Mouse (Mus musculus): ENCODE measurements around the gene Apba2. TPM values are rescaled to one million over a fixed set of nuclear protein-coding genes. Genes with fewer than 3 reads are reported as not detected.

The Apba2 gene
- 0.48 TPM in 2 replicates for polyA plus RNA-seq (2012; rRNA removed)

GRCm38 (mm10) chr7:64501536-64502270 lies at the start of gene Apba2:
Apba2 (plus strand) TSS chr7:64501706.
- no peaks in the 10 kb centered on the region for H3K4me1 ChIP-seq (ENCODE audit: control insufficient read depth, insufficient read depth, low read length)
- no peak for TF ChIP-seq POLR2A (IDR thresholded peaks at IDR 0.05; ENCODE audit: low read depth, low read length)
- peak; percentile 43 for TF ChIP-seq CTCF (conservative IDR thresholded peaks at IDR 0.05; ENCODE audit: insufficient read depth, insufficient read length, low read depth, low read length)
- DNase-seq, result no peak
- 2% methylated on average over 96 of the region's 96 CpGs for WGBS
- no peak within 1 kb of the TSS for H3K27ac ChIP-seq (ENCODE audit: insufficient read depth, low read depth, low read length)
- no peak within 1 kb of the TSS for H3K4me3 ChIP-seq (ENCODE audit: insufficient read depth, low read depth, low read length)
- H3K27me3 ChIP-seq (replicated peaks; ENCODE audit: control insufficient read depth, insufficient read depth, low read length), result 0 out of 2 replicates have a peak, but pooled peaks cover 2% of the 10 kb centered on the region
- no peaks in the 10 kb centered on the region for H3K36me3 ChIP-seq (ENCODE audit: control insufficient read depth, insufficient read depth, low read length)

- H3K4me3 ChIP-seq (ENCODE audit: insufficient read depth, low read depth, low read length), result no peak overlapping the region
- DNase-seq, result no peak
- no peaks in the 10 kb centered on the region for H3K36me3 ChIP-seq (ENCODE audit: control insufficient read depth, insufficient read depth, low read length)
- no peaks in the 10 kb centered on the region for H3K4me1 ChIP-seq (ENCODE audit: control insufficient read depth, insufficient read depth, low read length)
- no peak overlapping the region for H3K27ac ChIP-seq (ENCODE audit: insufficient read depth, low read depth, low read length)
- 71% methylated on average over 5 of the region's 5 CpGs for WGBS
- H3K27me3 ChIP-seq (replicated peaks; ENCODE audit: control insufficient read depth, insufficient read depth, low read length), result no peaks in the 10 kb centered on the region; the same call in 1 of the 2 replicates
- TF ChIP-seq POLR2A (IDR thresholded peaks at IDR 0.05; ENCODE audit: low read depth, low read length) (no peak), CTCF (conservative IDR thresholded peaks at IDR 0.05; ENCODE audit: insufficient read depth, insufficient read length, low read depth, low read length) (no peak)
Measured at GRCm38 (mm10) chr7:64451861-64452382, 49.6 kb upstream of the Apba2 start.

GRCm38 (mm10) chr7:64452471-64453222 lies 48.9 kb upstream of the Apba2 start:
- Histone ChIP-seq H3K4me1 (ENCODE audit: control insufficient read depth, insufficient read depth, low read length) (no peaks in the 10 kb centered on the region), H3K27ac (ENCODE audit: insufficient read depth, low read depth, low read length) (no peak overlapping the region), H3K4me3 (ENCODE audit: insufficient read depth, low read depth, low read length) (no peak overlapping the region), H3K27me3 (replicated peaks; ENCODE audit: control insufficient read depth, insufficient read depth, low read length) (no peaks in the 10 kb centered on the region; the same call in 1 of the 2 replicates), H3K36me3 (ENCODE audit: control insufficient read depth, insufficient read depth, low read length) (no peaks in the 10 kb centered on the region)
- WGBS, result 79% methylated on average over 4 of the region's 4 CpGs
- TF ChIP-seq POLR2A (IDR thresholded peaks at IDR 0.05; ENCODE audit: low read depth, low read length) (no peak), CTCF (conservative IDR thresholded peaks at IDR 0.05; ENCODE audit: insufficient read depth, insufficient read length, low read depth, low read length) (no peak)
- no peak for DNase-seq

GRCm38 (mm10) chr7:64456176-64456575 lies 45.3 kb upstream of the Apba2 start:
- Histone ChIP-seq H3K27ac (ENCODE audit: insufficient read depth, low read depth, low read length) (no peak overlapping the region), H3K36me3 (ENCODE audit: control insufficient read depth, insufficient read depth, low read length) (no peaks in the 10 kb centered on the region), H3K27me3 (replicated peaks; ENCODE audit: control insufficient read depth, insufficient read depth, low read length) (no peaks in the 10 kb centered on the region), H3K4me3 (ENCODE audit: insufficient read depth, low read depth, low read length) (no peak overlapping the region), H3K4me1 (ENCODE audit: control insufficient read depth, insufficient read depth, low read length) (no peaks in the 10 kb centered on the region)
- no peak for DNase-seq
- TF ChIP-seq CTCF (conservative IDR thresholded peaks at IDR 0.05; ENCODE audit: insufficient read depth, insufficient read length, low read depth, low read length), result no peak
- no peak for TF ChIP-seq POLR2A (IDR thresholded peaks at IDR 0.05; ENCODE audit: low read depth, low read length)
- 81% methylated on average over 4 of the region's 4 CpGs for WGBS

- H3K27me3 ChIP-seq (replicated peaks; ENCODE audit: control insufficient read depth, insufficient read depth, low read length), result no peaks in the 10 kb centered on the region
- H3K4me3 ChIP-seq (ENCODE audit: insufficient read depth, low read depth, low read length), result no peak overlapping the region
- no peak overlapping the region for H3K27ac ChIP-seq (ENCODE audit: insufficient read depth, low read depth, low read length)
- TF ChIP-seq CTCF (conservative IDR thresholded peaks at IDR 0.05; ENCODE audit: insufficient read depth, insufficient read length, low read depth, low read length) (no peak), POLR2A (IDR thresholded peaks at IDR 0.05; ENCODE audit: low read depth, low read length) (no peak)
- WGBS, result 65% methylated on average over 3 of the region's 3 CpGs
- H3K4me1 ChIP-seq (ENCODE audit: control insufficient read depth, insufficient read depth, low read length), result no peaks in the 10 kb centered on the region
- no peak for DNase-seq
- no peaks in the 10 kb centered on the region for H3K36me3 ChIP-seq (ENCODE audit: control insufficient read depth, insufficient read depth, low read length)
Measured at GRCm38 (mm10) chr7:64456676-64457075, 44.8 kb upstream of the Apba2 start.

GRCm38 (mm10) chr7:64457811-64458210 lies 43.7 kb upstream of the Apba2 start:
- Histone ChIP-seq H3K27me3 (replicated peaks; ENCODE audit: control insufficient read depth, insufficient read depth, low read length) (no peaks in the 10 kb centered on the region), H3K4me1 (ENCODE audit: control insufficient read depth, insufficient read depth, low read length) (no peaks in the 10 kb centered on the region), H3K4me3 (ENCODE audit: insufficient read depth, low read depth, low read length) (no peak overlapping the region), H3K27ac (ENCODE audit: insufficient read depth, low read depth, low read length) (no peak overlapping the region), H3K36me3 (ENCODE audit: control insufficient read depth, insufficient read depth, low read length) (no peaks in the 10 kb centered on the region)
- WGBS, result 85% methylated on average over 2 of the region's 2 CpGs
- DNase-seq, result no peak
- TF ChIP-seq POLR2A (IDR thresholded peaks at IDR 0.05; ENCODE audit: low read depth, low read length) (no peak), CTCF (conservative IDR thresholded peaks at IDR 0.05; ENCODE audit: insufficient read depth, insufficient read length, low read depth, low read length) (no peak)

GRCm38 (mm10) chr7:64497438-64497837 lies 4.1 kb upstream of the Apba2 start:
- no peaks in the 10 kb centered on the region for H3K4me1 ChIP-seq (ENCODE audit: control insufficient read depth, insufficient read depth, low read length)
- no peak for DNase-seq

More at GRCm38 (mm10) chr7:64497438-64497837, 4.1 kb upstream of the Apba2 start:
- no peaks in the 10 kb centered on the region for H3K36me3 ChIP-seq (ENCODE audit: control insufficient read depth, insufficient read depth, low read length)
- H3K27ac ChIP-seq (ENCODE audit: insufficient read depth, low read depth, low read length), result no peak overlapping the region
- H3K4me3 ChIP-seq (ENCODE audit: insufficient read depth, low read depth, low read length), result no peak overlapping the region
- H3K27me3 ChIP-seq (replicated peaks; ENCODE audit: control insufficient read depth, insufficient read depth, low read length), result 0 out of 2 replicates have a peak, but pooled peaks cover 2% of the 10 kb centered on the region
- TF ChIP-seq POLR2A (IDR thresholded peaks at IDR 0.05; ENCODE audit: low read depth, low read length), result no peak
- TF ChIP-seq CTCF (conservative IDR thresholded peaks at IDR 0.05; ENCODE audit: insufficient read depth, insufficient read length, low read depth, low read length), result peak; percentile 48
- WGBS, result 45% methylated on average over 10 of the region's 10 CpGs

Measured in kidney, adult 2 months (tissue).